Mouse (Mus musculus) C2C12 (cell line): ENCODE data around the gene Zc3h7b. TPM values are rescaled to one million over a fixed set of nuclear protein-coding genes. Genes with fewer than 3 reads are reported as not detected.
A peak's percentile ranks its signal among the peaks of the same experiment; 100 is the strongest.

Experiments used
- H3K27me3 ChIP-seq: one replicate; pipeline ENCODE4 v1.6.1; 2011; ENCODE audit not compliant: control insufficient read depth, insufficient read depth, insufficient read length
- H3K36me3 ChIP-seq: one replicate; pipeline ENCODE4 v1.6.1; 2011; ENCODE audit not compliant: control insufficient read depth, insufficient read depth
- H3K4me3 ChIP-seq: one replicate; pipeline ENCODE4 v1.5.1; 2011; ENCODE audit warnings: mild to moderate bottlenecking, control low read depth; ENCODE audit not compliant: poor library complexity, insufficient read depth, severe bottlenecking
- H3K79me2 ChIP-seq: one replicate; pipeline ENCODE4 v1.6.1; 2011; ENCODE audit not compliant: control insufficient read depth, insufficient read depth
- H3K79me3 ChIP-seq: one replicate; pipeline ENCODE4 v1.6.1; 2011; ENCODE audit warnings: low read depth, control low read depth
- H3ac ChIP-seq: one replicate; pipeline ENCODE3; 2011; ENCODE audit warnings: low read depth; ENCODE audit not compliant: control insufficient read depth, insufficient read length
- CEBPB ChIP-seq: IDR thresholded peaks from one replicate; pipeline ENCODE4 v1.6.1; 2011; ENCODE audit warnings: low read depth, mild to moderate bottlenecking, control low read depth, moderate library complexity
- CTCF ChIP-seq: IDR thresholded peaks from one replicate; pipeline ENCODE4 v1.5.1; 2011; ENCODE audit not compliant: control insufficient read depth, insufficient read depth, insufficient read length
- FOSL1 ChIP-seq: IDR thresholded peaks from one replicate; pipeline ENCODE4 v1.8.0; 2011; ENCODE audit warnings: mild to moderate bottlenecking, low read length; ENCODE audit not compliant: poor library complexity, insufficient read depth, severe bottlenecking
- MAX ChIP-seq: IDR thresholded peaks from one replicate; pipeline ENCODE4 v1.6.1; 2011; ENCODE audit warnings: mild to moderate bottlenecking, control low read depth
- MYOD1 ChIP-seq: IDR thresholded peaks from one replicate; pipeline ENCODE4 v1.6.1; 2011; ENCODE audit warnings: low read depth; ENCODE audit not compliant: control insufficient read depth, insufficient read length
- MYOG ChIP-seq: IDR thresholded peaks from one replicate; pipeline ENCODE4 v1.6.1; 2011; ENCODE audit not compliant: control insufficient read depth, insufficient read length; ENCODE audit errors: extremely low read depth
- USF1 ChIP-seq: IDR thresholded peaks from one replicate; pipeline ENCODE4 v1.6.1; 2011; ENCODE audit warnings: low read depth, mild to moderate bottlenecking, control low read depth, moderate library complexity
- polyA plus RNA-seq: library from polyadenylated mRNA; unstranded; fragments of >200 nt; fragmentation: generic; extraction: Trizol; gene quantifications from one replicate; pipeline ENCODE4 v1.2.1, GENCODE M21; 2012; ENCODE audit warnings: missing spikeins

Gene Zc3h7b
- polyA plus RNA-seq, 1 experiment: 46.9 TPM

DNA sequence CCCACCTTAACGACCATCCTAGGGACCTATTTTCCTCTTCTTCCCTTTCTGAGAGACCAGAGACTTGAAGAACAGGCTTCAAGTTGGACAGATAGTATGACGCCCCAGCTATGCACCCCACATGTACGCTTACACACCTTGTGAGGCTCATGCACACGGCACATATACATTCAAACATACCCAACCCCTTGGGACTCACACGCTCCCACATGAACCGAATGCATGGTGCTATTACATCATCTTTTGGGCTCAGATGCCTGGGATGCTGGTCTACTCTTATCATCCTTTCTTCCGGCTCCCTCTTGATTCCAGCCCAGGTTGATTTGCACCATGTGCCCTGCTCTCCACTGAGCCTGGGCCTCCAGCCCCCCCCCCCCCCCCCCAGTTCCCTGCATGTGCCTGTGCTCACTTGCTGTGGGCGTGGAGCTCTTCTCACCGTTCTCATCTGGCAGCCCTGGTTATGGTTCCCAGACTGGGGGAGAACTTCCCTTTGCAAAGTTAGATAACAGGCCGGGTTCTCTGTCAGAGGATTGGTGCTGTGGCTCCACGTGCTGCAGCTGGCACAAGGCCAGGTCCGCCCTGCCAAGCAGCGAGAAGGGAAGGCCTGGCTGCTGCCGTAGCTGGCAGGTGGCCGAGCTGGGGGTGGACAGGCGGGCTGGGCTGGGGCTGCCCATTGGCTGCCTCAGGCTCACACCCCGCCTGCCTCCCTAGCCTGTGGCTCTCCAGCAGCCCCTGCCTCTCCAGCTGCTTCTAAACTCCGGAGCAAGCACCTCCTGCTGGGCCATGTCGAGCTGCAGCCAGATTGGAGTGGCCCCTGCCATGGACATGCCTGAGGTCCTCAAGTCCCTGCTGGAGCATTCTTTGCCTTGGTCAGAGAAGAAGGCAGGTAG lies 57.4 kb downstream of the Zc3h7b start, which contains the start of gene Tef:
Tef (plus strand) TSS at position 421 of the 890 bp plus-strand sequence.
- no peaks in the 10 kb centered on the region for H3K79me3 ChIP-seq
- H3K4me3 ChIP-seq: no peak within 1 kb of the TSS
- peak within 1 kb of the TSS; percentile 1 for H3ac ChIP-seq
- H3K27me3 ChIP-seq: no peaks in the 10 kb centered on the region
- H3K79me2 ChIP-seq: no peaks in the 10 kb centered on the region
- peak; percentile 96 for TF ChIP-seq MAX
- no peak for TF ChIP-seq MYOG
- TF ChIP-seq CTCF: no peak
- TF ChIP-seq CEBPB: peak; percentile 24
- peak; percentile 98 for TF ChIP-seq USF1
- H3K36me3 ChIP-seq: no peaks in the 10 kb centered on the region

GRCm38 (mm10) chr15:81802941-81803351 lies 58.1 kb downstream of the Zc3h7b start:
- Histone ChIP-seq H3K27me3 (no peaks in the 10 kb centered on the region), H3K36me3 (no peaks in the 10 kb centered on the region), H3K79me3 (no peaks in the 10 kb centered on the region), H3ac (peak overlapping the region; percentile 1), H3K4me3 (no peak overlapping the region), H3K79me2 (no peaks in the 10 kb centered on the region)
- TF ChIP-seq MAX (no peak), USF1 (peak; percentile 8)

- no peaks in the 10 kb centered on the region for H3K79me3 ChIP-seq
- no peaks in the 10 kb centered on the region for H3K79me2 ChIP-seq
- TF ChIP-seq FOSL1 (no peak), MYOD1 (no peak), CTCF (no peak), USF1 (no peak), MYOG (no peak), MAX (no peak), CEBPB (no peak)
- H3K4me3 ChIP-seq: no peak overlapping the region
- H3K27me3 ChIP-seq: no peaks in the 10 kb centered on the region
- no peak overlapping the region for H3ac ChIP-seq
- H3K36me3 ChIP-seq: no peaks in the 10 kb centered on the region
Measured at GRCm38 (mm10) chr15:81803425-81803951, 58.6 kb downstream of the Zc3h7b start.

DNA sequence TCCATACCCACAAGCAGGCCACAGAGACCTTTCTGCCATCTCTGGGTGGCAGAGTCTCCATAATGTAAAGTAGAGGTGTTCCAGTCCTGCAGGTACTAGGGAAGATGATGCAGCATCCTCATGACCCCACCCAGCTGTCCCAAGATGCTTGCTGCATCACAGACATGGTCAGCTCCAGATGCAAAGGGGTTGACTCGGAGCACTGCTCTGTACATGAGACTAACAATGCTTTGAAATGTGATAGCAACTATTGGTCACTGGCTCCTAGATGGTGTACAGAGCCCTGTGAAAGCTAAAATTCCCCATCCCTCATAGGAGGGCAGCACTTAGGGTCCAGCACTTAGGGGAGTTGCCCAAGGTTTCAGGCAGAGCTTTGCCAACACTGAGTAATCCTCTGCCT lies 59.3 kb downstream of the Zc3h7b start:
- H3K36me3 ChIP-seq: no peaks in the 10 kb centered on the region
- H3K79me2 ChIP-seq: no peaks in the 10 kb centered on the region
- no peak overlapping the region for H3ac ChIP-seq
- no peak for TF ChIP-seq USF1
- TF ChIP-seq MYOD1: no peak
- no peak for TF ChIP-seq FOSL1
- no peak for TF ChIP-seq CTCF
- TF ChIP-seq MYOG: no peak
- no peak for TF ChIP-seq MAX
- TF ChIP-seq CEBPB: no peak
- no peaks in the 10 kb centered on the region for H3K27me3 ChIP-seq
- no peak overlapping the region for H3K4me3 ChIP-seq
- H3K79me3 ChIP-seq: no peaks in the 10 kb centered on the region

GRCm38 (mm10) chr15:81804883-81805282 lies 60.0 kb downstream of the Zc3h7b start:
- no peak overlapping the region for H3K4me3 ChIP-seq
- no peaks in the 10 kb centered on the region for H3K36me3 ChIP-seq
- H3K79me2 ChIP-seq: no peaks in the 10 kb centered on the region
- H3K79me3 ChIP-seq: no peaks in the 10 kb centered on the region
- TF ChIP-seq CEBPB (no peak), USF1 (no peak), CTCF (no peak), MYOD1 (no peak), MAX (no peak), FOSL1 (no peak), MYOG (no peak)
- no peak overlapping the region for H3ac ChIP-seq
- no peaks in the 10 kb centered on the region for H3K27me3 ChIP-seq

GRCm38 (mm10) chr15:81805624-81806023 lies 60.8 kb downstream of the Zc3h7b start:
- Histone ChIP-seq H3ac (no peak overlapping the region), H3K4me3 (no peak overlapping the region), H3K36me3 (no peaks in the 10 kb centered on the region), H3K79me2 (no peaks in the 10 kb centered on the region), H3K27me3 (no peaks in the 10 kb centered on the region), H3K79me3 (no peaks in the 10 kb centered on the region)
- TF ChIP-seq CTCF (no peak), MYOG (no peak), MYOD1 (no peak), USF1 (no peak), CEBPB (no peak), FOSL1 (no peak), MAX (no peak)
